Mouse (Mus musculus): ENCODE data around the gene Wdr90.
"Not testable (repeated sequence)": the region's sequence is repeated elsewhere in the genome, so short reads cannot be mapped to it uniquely, and the experiment has no call there.

Wdr90 gene

DNA sequence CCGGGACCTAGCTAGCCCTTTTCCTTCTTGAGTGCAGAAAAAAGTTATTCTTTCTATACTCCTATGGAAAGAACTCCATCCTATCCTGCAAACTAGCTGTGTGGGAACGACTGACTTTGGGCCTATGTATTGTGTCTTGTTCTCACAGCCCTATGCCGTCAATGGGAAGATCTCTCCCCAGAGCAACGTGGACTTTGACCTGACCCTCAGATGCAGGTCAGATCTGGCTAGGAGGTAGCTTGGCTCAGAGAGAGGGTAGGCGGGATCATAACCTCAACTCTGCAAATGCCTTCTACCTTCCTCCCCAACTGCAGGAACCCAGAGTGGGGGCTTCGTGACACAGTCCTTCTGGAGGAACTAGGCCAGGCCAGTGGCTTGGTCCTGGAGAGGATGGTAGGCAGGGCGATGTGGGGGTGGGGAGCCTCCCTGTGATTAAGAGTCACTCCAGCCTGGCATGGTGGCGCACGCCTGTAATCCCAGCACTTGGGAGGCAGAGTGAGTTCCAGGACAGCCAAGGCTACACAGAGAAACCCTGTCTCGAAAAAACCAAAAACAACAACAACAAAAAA lies 15.1 kb upstream of the Wdr90 start:
- no peak for DNase-seq

DNA sequence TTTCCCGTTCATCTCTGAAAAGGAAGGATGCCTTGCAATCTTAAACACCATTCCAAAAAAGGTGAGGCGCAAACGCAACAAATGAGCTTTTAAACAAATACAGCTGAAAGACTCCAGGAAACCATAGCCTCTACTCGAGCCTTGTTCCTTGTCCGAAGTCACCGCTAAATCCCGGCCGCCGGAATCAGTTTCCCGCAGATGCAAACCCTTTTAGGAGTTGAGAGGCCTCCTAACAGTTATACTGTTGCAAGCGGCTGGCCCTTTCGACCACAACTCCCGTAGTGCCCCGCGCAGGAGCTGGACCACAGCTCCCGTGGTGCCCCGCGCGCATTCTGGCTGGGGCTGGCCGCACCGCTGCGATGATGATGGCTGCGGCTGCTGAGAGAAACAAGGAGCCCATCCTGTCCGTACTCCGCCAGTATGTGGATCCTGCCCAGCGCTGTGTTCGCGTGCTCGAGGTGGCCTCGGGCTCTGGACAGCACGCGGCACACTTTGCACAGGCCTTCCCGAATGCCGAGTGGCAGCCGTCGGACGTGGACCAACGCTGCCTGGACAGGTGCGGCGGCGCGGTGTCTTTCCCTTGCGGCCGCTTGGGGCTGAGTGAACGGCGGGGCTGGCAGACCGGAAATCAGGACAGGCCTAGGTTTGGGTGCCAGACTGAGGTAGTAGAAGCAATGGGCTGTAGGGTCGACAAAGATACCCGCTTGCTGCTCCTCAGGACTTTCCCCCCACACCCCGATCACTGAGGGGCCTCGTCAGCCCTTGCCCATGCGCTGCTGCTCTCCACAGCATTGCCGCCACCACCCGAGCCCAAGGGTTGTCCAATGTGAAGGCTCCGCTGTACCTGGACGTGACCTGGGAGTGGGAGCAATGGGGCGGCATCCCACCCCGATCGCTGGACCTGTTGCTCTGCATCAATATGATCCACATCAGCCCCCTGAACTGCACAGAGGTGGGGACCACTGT lies 14.2 kb upstream of the Wdr90 start:
- peak; percentile 91 to 92 for DNase-seq

DNA sequence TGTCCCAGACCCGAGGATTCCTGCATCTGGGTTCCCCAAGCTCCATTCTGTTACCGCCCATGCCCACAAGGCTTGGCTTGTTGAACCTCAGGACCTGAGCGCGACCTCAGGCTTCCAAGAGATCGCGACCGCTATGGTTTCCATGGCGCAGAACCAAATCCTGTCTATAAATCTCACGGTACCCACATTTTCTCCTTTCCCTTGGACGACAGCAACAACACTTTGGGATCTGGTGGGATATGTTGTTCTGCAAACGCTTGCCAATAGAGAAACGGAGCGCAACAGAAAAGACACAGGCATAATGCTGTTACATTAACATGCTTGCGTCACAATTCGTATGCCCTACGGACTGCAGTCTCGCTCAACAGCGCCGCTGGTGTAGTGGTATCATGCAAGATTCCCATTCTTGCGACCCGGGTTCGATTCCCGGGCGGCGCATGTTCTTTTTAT lies 13.4 kb upstream of the Wdr90 start, which contains the start of gene Mettl26:
Gene Mettl26 (plus strand): TSS at position 354 of the 450 bp plus-strand sequence.
- DNase-seq: peak; percentile 90 to 93

DNA sequence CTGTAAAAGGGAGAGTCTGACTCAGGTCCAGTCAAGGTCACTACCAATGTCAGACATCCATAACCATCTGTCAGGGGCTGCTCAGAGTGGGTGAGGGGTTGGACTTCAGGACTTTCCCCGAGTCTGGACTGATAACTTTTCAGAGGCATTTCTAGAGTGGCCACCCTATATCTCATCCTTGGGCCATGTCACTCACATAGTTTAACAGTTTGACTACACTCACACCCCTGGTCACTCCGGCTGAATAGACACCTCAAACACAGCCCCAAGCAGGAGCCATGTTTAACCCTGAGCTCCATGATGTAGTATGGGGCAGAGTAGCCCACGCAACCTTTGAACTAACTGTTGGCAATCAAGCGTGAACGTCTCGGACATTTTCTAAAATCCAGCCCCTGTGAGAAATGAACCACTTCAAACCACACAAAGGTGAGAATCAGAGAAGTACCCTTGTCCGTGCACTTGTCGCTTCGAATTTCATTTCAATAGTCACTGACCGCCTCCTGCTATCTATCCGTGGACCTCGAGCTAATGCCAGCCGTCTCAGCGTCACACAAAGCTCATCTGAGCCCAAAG lies 12.9 kb upstream of the Wdr90 start:
- DNase-seq: no peak

DNA sequence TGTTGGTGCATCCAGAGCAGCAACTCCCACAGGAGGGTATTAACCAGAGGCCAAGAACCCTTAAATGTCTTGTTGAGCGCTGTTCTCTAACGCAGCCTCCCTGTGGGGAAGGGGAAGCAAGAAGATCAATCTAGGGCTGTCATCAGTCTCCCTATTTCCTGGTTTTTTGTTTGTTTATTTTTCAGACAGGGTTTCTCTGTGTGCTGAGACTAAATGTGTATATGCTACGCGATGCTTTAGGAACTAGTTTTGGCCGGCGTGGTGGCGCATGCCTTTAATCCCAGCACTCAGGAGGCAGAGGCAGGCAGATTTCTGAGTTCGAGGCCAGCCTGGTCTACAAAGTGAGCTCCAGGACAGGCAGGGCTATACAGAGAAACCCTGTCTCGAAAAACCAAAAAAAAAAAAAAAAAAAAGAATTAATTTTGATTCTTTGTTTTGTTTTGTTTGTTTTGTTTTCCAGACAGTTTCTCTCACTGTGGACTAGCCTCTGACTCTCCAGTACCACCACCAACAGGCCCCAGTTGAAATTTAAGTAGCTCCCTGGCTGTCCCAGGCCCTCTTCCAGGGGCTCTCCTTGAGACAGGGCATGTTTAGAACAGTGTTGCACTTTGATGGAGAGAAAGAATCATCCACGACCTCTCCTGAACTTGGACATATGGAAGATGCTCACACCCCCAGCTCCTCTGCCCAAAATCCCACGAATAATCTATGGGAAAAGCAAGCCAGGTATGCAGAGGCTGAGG lies 12.3 kb upstream of the Wdr90 start:
- DNase-seq: no peak

DNA sequence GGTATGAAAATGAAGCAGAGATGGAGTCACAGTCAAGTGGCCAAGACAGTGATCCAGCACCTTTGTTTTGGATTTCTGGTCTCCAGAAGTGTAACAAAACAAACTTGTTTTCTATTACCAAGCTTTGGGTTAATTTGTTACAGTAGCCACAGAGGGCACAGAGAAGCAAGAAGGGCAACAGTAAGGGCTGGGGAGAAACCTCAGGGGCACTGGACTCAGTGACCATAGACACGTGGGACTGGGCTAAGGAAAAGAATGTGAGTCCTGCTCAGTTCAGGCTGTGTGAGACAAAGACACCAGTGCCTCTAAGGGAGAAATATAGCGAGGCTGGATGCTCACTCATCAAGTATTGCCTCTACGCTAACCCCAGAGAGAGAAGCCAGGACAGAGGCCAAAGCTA lies 11.4 kb upstream of the Wdr90 start:
- DNase-seq: no peak

DNA sequence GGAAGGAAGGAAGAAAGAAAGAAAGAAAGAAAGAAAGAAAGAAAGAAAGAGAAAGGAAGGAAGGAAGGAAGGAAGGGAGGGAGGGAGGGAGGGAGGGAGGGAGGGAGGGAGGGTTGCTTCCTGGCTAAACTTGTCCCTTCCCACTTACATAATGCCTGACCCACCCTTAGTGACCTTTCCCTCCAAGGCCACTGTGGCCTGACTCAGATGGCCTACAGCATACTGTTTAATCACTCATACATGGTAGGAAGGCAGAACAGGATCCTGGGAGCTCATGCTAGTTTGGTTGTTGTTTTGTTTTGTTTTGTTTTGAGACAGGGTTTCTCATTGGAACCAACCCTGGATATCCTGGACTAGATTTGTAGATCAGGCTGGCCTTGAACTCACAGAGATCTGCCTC lies 10.3 kb upstream of the Wdr90 start:
- not testable (repeated sequence) for DNase-seq

DNA sequence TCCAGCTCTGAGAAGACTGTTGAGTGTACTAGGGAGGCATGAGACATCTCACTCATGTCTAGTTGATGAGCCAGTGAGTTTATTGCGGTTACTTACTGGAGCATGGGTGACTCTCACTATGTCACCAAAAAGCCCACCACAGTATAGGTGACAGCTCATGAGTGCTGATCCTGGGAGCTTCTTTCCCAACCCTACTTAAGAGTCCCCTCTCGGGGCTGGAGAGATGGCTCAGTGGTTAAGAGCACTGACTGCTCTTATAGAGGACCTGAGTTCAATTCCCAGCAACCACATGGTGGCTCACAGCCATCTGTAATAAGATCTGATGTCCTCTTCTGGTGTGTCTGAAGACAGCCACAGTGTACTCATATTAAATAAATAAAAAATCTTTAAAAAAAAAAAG lies 8.7 kb upstream of the Wdr90 start:
- DNase-seq: no peak

DNA sequence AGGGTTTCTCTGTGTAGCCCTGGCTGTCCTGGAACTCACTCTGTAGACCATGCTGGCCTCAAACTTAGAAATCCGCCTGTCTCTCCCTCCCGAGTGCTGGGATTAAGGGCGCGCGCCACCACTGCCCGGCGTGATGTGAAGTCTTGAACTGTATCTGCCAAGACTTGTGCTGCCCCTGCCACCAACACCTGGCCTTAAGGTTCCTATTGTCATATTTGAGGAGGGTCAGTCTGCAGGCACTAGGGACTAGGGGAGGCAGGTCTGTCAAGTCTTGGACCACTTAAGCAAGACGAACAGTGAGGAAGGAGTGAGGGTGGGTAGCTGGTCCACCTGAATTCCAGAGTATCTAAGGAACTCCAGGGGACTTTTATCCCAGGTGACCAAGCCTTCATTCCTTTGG lies 8.2 kb upstream of the Wdr90 start:
- DNase-seq: no peak

DNA sequence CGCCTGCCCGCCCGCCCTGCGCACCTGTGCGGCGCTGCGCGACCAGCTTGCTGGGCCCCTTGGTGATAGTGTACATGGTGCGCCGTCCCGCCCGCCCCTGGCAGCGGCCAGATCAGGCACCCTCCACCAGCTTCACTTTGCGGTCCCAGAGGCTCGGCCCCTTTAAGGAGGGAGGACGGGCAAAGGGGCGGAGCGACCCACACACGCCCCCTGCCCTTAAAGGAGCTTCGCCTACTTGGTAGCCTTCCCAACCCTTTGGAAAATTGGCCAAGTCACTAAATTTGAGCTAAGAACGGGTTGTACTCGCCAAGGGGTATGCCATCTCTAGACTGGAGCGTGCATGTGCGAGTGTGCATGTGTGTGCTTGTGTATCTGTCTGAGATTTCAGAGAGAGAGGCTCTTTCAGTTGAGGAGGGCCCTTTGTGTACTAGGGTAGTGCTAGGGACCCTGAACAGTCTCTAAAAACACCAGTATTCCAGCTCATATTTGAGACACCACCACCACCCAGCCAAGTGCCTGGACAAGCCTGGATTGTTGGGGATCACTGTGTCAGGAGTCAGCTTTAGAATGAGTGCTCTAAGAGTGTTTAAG lies 7.4 kb upstream of the Wdr90 start, which contains the start of gene Mcrip2:
Gene Mcrip2 (minus strand): TSS at position 164 of the 591 bp plus-strand sequence.
- peak; percentile 85 to 88 for DNase-seq

DNA sequence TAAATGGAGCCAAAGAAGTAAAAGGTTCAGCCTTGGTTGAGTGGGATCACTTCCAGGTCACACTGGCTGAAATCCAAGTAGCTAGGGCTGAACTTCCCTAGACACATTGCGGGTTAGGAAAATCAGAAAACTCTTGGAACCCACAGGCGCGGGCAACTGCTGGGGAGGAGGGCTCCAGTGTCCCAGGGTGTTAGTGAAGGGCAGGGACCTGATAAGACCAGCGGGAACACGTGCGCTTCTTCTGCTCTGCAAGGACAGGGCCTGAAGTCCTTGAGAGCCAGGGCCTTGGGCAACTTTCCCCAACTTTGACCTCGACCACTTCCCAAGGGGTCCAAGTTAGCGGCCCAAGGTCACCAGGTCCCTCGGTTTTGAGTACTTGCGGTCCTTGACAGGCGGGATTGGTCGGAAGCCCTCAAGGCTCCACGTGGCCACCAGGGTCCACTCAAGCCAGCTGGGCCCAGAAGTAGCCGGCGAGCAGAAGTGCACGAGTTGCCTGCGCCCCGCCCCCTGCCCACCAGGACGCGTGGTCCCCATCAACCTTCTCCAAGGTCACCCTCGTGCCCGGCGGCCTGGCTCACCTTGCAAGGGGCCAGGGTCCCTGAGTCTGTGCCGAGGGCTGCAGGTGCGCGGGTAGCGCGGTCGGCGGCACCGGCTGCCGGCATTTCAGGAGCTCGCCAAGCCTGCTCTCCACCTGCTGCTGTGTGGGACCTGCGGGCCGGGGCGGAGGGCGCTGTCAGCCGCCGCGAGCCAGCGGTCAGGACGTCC lies 6.7 kb upstream of the Wdr90 start:
- DNase-seq: peak; percentile 43 to 64

DNA sequence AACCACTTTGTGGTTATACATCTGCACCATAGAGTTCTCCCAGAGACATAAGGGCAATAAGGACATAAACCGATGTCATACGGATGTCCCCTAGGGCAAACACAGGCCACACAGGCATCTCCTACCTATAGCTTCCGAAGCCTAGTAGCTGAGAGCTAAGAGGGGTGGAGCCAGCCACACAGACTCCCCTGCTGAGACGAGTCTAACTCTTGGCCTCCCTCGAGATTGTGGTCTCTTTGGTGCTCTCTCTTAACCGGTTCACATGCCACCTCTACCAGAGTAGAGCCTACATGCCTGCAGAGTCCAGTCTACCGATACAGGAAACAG lies 6.2 kb upstream of the Wdr90 start:
- no peak for DNase-seq

DNA sequence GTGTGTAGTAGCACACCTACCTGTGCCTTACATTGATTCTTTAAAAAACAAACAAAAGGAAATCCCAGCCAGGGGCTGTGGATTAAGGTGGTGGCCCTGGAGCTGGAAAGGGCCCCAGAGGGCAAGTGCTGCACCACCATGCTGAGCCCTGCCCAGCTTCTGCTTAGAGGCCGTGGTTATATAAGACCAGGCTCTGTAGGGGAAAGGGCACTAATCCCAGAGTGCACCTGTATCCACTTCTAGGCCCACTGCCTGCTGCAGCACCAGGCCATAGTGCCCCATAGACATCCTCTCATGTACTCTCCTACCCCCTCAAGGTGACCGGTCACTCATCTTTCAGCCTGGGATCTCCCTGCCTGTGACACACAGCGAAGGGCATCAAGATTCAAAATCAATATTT lies 4.9 kb upstream of the Wdr90 start:
- no peak for DNase-seq

DNA sequence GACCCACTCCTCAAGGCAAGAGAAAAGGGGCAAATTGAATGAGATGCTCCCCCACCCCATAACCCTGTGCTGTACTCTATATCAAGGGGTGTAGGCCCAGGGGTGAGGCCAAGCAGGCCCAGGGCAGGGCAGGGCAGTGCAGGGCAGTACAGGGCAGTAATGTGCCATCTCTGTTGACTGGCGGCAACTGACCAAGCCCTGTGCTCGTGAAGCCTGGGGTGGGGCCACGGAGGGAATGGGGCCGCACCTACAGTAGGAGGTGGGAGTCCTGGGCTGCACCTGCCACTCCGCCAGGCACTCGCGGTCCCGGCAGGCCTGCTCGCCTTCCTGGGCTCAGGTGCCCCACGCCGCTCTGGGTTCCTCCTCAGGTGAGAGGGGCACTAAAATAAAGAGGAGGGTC lies 4.0 kb upstream of the Wdr90 start:
- DNase-seq: no peak

DNA sequence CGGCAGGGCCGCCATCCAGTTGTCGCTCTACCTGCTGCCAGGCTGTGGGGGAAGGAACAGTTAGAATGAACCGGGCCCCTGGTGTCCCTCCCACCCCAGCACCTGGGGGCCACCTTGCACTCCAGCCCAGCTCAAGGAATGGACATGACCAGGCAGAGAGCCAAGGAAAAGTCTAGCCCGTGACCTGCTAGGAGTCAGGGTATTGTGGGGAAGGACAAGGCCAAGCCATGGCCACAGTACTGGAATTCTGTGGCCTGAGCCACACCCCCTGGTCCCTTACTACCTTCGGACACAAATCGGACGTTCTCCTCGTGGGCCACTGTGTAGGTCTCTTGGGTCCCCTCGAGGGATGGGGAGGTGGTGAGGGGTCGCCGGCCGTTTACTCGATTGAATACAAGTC lies 3.0 kb upstream of the Wdr90 start:
- DNase-seq: no peak

DNA sequence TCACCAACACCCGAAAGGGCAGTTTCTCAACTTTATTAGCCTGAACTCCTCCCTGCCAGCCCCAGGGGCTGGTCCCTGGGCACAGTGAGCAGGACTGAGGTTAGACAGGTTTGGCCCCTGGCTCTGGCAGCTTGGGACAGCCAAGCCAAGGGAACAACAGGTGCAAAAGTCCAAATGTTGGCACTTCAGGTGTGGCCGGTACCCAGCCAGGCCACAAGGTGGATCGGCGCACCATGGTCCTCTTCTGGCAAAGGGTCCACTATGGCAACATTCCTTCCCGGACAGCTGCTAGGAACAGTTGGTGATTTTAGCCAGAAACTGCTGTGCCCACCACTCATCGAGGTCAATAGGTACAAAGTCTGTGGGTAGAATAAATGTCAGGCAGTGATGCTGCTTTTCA lies 2.4 kb upstream of the Wdr90 start:
- no peak for DNase-seq

DNA sequence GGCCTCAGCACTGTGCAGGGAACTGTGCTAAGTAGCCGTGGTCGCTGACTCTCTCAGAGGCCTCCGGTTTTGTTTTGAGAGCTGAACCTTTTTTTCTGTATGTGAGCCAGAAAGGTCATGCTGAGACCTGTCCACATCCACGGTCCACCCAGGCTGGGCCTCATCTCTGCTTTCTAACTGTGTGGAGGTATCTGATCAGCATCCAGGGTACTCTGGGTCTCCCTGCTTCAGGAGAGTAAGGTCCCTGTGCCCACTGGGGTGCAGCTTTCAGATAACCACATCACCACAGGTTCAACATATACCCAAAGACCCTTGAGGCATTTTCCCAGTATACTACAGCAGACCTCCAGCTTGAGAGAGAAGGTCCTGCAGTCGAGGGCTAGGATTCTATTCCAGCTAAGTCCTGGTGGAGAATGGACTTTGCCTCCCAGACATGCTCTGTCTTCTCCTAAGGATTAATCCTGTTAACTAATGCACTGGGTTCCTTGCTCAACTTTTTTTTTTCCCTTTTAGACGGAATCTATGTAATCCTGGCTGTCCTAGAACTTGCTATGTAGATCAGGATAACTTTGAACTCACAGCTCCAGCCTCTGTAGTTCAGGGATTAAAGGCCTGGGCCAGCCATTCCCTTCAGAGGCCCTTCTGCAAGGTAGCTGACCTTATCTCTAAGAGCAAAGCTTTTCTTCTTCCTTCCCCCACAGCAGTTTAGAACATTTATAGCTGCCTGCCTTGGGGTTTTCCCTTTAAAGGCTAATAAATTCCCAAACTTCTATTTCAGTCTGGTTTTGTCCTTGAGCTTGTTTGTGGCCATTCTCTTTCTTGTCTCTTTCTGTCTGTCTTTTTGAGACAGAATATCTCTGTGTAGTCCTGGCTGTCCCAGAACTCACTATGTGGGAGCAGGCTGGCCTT lies 657 bp upstream of the Wdr90 start:
- DNase-seq: no peak

DNA sequence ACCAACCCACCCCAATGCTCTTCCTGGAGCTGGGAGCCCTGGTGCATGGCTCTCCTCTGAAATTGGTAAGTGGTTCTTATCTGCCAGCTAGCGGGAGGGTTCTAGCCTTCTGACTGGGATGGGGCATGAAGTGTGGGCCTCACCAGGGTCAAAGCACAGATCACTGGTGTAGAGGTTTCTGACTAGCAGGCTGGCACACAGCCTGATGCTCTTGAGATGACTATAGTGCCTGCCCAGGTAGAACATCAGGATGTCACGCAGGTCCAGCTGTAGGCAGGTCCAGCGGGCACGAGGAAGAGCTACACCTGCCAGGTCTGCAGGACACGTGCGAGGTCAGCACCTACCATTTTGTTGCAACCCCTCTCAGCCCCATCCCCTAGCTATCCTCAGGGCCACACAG lies 1.1 kb downstream of the Wdr90 start:
- DNase-seq: no peak

DNA sequence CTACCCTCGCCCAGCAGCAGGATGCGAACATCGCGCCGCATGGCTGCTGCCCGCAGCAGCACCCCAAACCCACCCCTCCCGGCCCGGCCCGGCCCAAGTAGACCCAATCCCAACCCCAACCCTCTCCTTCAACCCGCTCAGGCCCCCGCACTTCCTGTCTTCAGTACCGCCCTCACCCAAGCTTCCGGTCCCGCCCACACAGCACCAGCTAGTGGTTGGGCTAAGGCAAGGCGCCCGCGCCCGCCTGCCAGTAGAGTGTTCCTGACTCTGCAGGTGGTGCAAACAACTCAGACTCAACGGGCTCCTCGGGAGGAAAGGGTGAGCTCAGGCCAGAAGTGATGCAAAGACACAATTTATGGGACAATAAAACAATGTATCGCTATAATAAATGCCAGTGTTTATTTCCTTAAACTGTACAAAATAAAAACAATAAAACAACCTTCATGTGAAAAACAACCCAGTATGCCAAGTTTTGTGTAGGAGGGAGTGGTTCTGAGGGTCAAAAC lies 16.9 kb downstream of the Wdr90 start, which contains the start of gene Rhot2:
Gene Rhot2 (minus strand): TSS at position 456 of the 506 bp plus-strand sequence.
- DNase-seq: peak; percentile 96

DNA sequence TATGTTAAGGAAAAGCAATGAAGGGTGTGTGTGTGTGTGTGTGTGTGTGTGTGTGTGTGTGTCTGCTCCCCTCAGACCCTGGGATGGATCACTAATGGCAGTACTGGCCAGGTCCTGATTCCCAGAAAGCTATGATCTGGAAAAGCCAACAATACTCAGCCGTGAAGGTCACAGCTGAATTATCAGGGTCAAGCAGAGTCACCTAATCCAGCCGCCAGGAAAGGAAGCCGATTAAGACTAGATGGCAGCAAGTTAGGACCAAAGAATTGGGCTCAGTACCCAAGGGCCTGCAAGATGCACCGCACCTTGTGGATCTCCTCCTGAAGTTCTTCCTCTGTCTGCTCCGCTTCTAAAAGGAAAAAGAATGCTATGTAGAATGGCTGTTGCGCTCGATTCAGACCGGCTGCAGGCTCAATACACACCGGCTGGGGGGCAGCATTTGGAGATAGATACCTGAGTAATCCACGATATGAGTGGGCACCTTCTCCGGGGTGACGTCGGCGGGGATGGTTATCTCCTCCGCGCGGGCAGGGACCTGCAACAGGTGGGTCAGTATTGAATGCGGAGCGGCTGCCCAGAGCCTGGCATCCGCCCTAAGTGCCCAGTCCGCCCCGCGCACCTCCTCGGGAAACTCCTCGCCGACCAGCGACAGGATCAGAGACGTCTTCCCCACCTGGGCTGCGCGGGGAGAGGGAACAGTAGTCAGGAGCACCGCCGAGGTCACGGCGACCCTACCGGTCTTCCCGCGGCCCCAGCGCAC lies 17.5 kb downstream of the Wdr90 start:
- DNase-seq: no peak
